Mouse (Mus musculus): ENCODE measurements around the gene Bloc1s2. TPM values are rescaled to one million over a fixed set of nuclear protein-coding genes. Genes with fewer than 3 reads are reported as not detected.

The Bloc1s2 gene
- polyA plus RNA-seq, 1 experiment from 2014 or later, result 95.5 TPM

Other genes starting within 250 kb of the Bloc1s2 start
- gene Dnmbp, start 206.3 kb downstream of the Bloc1s2 start, polyA plus RNA-seq (2016; fragmentation: Nextera tagmentation; extraction: Ambion mirVana), result 20.5 and 22.9 TPM in 2 replicates
- gene Cpn1, start 159.9 kb downstream of the Bloc1s2 start, polyA plus RNA-seq (2016; fragmentation: Nextera tagmentation; extraction: Ambion mirVana), result not detected in 2 replicates
- gene Cyp2c23, start 117.2 kb downstream of the Bloc1s2 start, polyA plus RNA-seq (2016; fragmentation: Nextera tagmentation; extraction: Ambion mirVana), result not detected in 2 replicates
- 28.8 and 32.4 TPM in 2 replicates for gene Erlin1, start 76.7 kb downstream of the Bloc1s2 start, polyA plus RNA-seq (2016; fragmentation: Nextera tagmentation; extraction: Ambion mirVana)
- gene Chuk, start 39.0 kb downstream of the Bloc1s2 start, polyA plus RNA-seq (2016; fragmentation: Nextera tagmentation; extraction: Ambion mirVana), result 53.5 and 54.2 TPM in 2 replicates
- gene Cwf19l1, start 10.6 kb downstream of the Bloc1s2 start, polyA plus RNA-seq (2016; fragmentation: Nextera tagmentation; extraction: Ambion mirVana), result 42.1 and 42.6 TPM in 2 replicates
- gene Pkd2l1, start 46.0 kb upstream of the Bloc1s2 start, polyA plus RNA-seq (2016; fragmentation: Nextera tagmentation; extraction: Ambion mirVana), result 0.09 TPM in 1 of 2 replicates, not detected in the other
- 0.35 and 0.36 TPM in 2 replicates for gene Scd3, start 56.8 kb upstream of the Bloc1s2 start, polyA plus RNA-seq (2016; fragmentation: Nextera tagmentation; extraction: Ambion mirVana)
- 294 and 311 TPM in 2 replicates for gene Scd2, start 147.2 kb upstream of the Bloc1s2 start, polyA plus RNA-seq (2016; fragmentation: Nextera tagmentation; extraction: Ambion mirVana)
- 0.09 TPM in 2 replicates for gene Scd4, start 186.6 kb upstream of the Bloc1s2 start, polyA plus RNA-seq (2016; fragmentation: Nextera tagmentation; extraction: Ambion mirVana)

Measured in embryonic facial prominence, embryonic 12.5 days (tissue).